Mouse (Mus musculus): ENCODE data around the gene Ankk1.

Ankk1 gene

DNA sequence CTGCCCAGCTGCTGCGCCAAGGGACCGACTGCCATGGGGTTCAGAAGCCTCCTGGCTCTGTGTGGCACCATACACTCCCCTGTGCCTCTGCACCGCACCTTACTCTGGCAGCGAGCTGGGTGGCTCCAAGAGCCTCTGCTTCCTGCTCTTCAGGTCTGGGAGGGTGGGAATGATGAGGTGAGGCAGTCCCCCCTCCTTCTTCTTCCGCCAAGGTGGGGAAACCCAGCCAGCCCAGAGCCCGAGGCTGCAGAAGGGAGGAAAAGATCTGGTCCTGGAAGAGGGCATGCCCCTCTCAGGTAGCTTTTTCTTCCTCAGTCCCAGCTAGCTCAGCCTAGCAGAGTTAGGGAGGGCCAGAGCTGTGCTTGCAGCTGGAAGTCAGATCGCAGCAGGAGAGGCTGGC lies at the start of gene Ankk1:
Ankk1 (minus strand) TSS at position 101 of the 400 bp plus-strand sequence.
- DNase-seq (ENCODE audit: low spot score), result no peak

DNA sequence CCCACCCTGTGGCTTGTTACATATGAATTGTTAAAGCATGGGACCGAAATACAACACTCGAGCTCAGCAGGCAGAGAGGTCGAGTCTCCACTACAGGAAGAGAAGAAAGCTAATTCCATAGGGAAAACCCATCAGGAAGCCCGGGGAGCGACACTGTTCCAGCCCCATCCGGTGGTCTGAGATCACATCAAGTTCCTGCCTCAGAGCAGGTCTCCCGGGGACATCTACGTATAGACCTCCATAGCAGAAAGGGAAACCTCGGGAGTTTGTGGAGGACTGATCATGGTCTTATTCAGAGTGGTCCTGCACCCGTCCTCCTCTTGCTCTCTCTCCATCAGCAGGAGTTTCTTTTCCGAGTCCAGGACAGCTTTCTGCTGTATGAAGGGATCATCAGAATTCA lies 45.3 kb upstream of the Ankk1 start:
- no peak for DNase-seq (ENCODE audit: low spot score)

GRCm38 (mm10) chr9:49470946-49471345 lies 44.1 kb upstream of the Ankk1 start:
- DNase-seq (ENCODE audit: low spot score), result no peak

DNA sequence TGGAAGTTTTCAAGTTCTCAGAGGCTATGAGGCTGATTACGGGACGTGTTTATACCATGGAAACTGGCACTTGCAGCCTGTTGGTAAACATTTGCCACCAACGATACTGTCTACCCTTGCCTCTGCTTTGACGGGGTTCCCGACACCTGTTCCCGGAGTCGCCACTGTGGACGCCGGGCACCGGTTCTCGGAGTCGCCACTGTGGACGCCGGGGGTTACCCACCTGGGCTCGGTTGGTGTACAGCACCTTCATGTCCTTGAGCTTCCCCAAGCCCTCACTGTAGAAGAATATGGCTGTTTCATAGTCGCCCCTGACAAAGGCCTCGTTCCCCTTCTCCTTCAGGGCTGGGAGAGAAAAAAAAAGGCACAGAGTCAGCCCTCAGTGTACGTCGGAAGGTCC lies 43.2 kb upstream of the Ankk1 start:
- no peak for DNase-seq (ENCODE audit: low spot score)

DNA sequence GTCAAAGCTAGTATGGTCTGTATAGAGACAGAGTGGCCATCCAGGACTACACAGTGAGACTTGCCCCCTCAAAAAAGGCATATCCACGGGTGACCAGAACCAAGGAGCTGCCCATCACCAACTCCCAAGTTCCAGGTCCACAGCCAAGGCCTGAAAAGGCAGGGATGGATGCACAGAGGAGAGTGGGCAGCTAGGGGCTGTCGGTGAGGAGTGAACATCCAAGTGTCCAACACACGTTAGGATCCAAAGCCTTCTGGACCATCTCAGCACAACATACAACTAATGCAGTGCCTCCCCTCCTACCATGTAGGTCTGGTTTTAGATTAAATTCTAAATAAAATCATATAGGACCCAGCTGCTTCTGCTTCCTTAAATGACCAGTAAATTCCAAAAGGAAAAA lies 29.3 kb upstream of the Ankk1 start:
- no peak for DNase-seq (ENCODE audit: low spot score)

- DNase-seq (ENCODE audit: low spot score), result no peak
Measured at GRCm38 (mm10) chr9:49452396-49452795, 25.6 kb upstream of the Ankk1 start.

DNA sequence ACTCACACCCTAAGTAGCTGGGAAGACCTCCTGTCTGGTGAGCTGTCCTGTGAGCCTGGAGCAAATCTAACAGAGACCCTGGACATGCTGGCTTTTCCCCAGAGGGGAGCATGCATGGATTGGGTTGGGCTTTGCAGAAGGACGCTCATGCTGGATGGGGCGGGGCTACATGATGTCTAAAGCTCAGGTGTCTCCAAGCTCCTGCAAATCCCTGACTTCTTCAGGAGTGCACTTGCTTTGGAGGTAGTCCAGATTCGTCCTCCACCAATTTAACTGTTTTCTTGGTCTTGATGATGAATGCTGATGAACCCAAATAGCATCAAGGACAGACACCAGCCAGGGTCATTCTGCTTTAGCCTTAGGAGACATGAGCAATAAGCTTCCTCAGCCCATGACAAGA lies 23.7 kb upstream of the Ankk1 start:
- DNase-seq (ENCODE audit: low spot score), result no peak

GRCm38 (mm10) chr9:49442621-49443020 lies 15.8 kb upstream of the Ankk1 start:
- DNase-seq (ENCODE audit: low spot score), result no peak

DNA sequence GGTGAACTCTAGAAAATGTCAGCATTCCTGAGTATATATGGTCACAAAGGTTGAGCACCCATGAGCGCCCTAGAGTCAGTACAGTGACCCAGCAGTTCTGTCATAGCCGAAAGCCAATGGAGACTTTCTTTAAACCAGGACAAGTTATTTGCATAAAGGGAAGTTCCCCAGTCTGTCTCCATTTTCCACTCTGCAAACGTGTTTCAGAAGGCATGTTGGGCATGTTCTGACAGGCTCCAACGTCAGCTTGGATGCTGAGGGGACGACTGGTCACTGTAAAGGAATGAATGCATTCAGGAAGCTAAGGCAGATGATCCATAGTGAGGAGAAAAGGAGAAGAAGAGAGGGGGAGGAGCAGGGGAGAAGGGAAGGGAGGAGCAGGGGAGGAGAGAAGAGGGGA lies 657 bp upstream of the Ankk1 start:
- no peak for DNase-seq (ENCODE audit: low spot score)

- DNase-seq (ENCODE audit: low spot score), result no peak
Measured at GRCm38 (mm10) chr9:49425585-49425984, 1.2 kb downstream of the Ankk1 start.

DNA sequence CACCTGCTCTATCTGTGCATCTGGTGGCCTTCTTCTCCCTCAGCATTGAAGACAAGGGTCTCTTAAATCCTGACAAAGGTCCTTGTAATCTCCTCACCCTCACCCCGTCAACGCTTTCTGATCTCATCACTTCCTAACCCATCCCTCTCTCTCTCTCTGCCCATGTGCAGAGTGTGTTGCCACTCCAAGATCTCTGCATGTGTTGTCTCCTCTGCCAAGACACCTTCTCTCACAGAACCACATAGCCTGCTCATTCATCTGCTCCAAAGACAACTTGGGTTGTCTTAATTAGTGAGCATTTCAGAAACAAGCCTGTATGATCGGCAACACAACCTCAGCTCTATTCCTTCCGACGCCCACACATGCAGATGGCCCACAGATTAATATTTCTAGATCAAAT lies 3.0 kb downstream of the Ankk1 start:
- no peak for DNase-seq (ENCODE audit: low spot score)

GRCm38 (mm10) chr9:49410621-49411020 lies 16.2 kb downstream of the Ankk1 start:
- DNase-seq (ENCODE audit: low spot score), result no peak

- no peak for DNase-seq (ENCODE audit: low spot score)
Measured at GRCm38 (mm10) chr9:49407028-49407427, 19.8 kb downstream of the Ankk1 start.

DNA sequence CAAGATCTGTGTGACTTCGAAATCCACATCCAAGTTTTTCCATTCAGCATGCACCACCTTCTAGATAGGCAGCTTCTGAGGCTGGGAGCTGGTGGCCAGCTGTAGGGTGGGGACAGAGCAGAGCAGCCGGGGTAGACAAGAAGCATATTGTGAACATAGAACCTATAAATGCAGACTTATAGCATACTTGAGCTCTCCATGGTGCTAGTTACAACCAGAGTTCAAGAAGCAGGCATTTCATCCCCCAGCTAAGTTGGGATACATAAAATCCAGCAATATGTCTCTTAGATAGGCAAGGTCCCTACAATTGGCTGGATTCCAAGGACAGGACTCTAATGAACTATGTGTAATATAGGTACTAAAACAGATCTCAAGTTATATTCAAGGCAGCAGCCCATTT lies 23.1 kb downstream of the Ankk1 start:
- DNase-seq (ENCODE audit: low spot score), result no peak

- DNase-seq (ENCODE audit: low spot score), result no peak
Measured at GRCm38 (mm10) chr9:49396006-49396405, 30.8 kb downstream of the Ankk1 start.

- DNase-seq (ENCODE audit: low spot score), result no peak
Measured at GRCm38 (mm10) chr9:49392242-49392641, 34.6 kb downstream of the Ankk1 start.

DNA sequence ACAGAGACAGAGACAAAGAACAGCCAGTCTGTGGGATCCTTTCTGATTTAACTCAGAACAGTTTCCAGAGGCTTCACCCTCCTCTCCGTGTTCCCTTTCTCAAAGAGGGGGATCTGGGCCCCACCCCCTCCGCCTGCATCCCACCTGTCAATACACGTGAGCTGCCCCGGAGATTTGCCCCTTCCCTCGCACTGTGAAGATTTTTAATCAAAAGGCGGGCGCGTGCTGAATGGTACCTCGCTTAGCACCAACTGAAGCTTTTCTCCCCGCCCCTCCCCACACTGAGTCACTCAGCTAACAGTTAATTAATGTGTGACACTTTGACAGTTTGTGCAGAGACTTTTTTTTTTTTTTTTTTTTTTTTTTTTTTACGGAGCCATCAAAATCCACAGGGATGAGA lies 40.7 kb downstream of the Ankk1 start:
- DNase-seq (ENCODE audit: low spot score), result no peak

DNA sequence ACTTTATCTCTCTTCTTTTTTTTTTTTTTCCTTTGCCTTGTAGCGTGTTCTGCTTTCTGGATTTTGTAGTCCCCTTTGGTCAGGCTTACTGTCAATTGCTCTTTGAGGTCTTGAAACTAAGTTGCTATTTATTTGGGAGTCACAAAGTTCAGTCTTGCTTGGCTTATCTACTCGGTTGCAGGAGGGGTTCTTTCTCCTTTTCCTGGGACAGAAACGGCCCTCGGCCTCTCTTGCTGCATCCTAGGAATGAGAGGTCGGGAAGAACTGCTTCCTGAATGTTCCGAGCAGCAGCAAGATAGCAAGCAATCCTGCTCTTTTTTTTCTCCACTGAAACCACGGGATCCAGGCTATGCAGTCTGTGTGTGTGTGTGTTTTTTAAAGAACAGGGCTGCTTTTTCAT lies 41.5 kb downstream of the Ankk1 start:
- DNase-seq (ENCODE audit: low spot score), result no peak

DNA sequence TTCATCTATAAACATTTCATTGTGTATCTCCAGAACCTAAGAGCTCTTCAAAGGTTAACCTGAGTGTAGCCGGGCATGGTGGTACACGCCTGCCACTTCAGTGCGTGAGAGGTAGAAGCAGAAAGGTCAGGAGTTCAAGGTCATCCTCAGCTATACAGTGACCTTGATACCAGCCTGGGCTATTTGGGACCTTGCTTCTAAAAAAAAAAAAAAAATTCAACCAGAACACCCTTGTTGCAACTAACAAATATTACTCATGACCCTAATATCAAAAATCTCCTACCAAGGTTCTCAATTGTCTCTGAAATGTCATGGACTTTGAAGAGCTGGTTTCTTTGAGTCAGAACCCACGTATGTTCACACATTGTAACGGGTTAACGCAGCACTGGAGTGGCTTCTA lies 42.0 kb downstream of the Ankk1 start:
- no peak for DNase-seq (ENCODE audit: low spot score)

- no peak for DNase-seq (ENCODE audit: low spot score)
Measured at GRCm38 (mm10) chr9:49384041-49384440, 42.8 kb downstream of the Ankk1 start.

- DNase-seq (ENCODE audit: low spot score), result no peak
Measured at GRCm38 (mm10) chr9:49379962-49380361, 46.9 kb downstream of the Ankk1 start.

- no peak for DNase-seq (ENCODE audit: low spot score)
Measured at GRCm38 (mm10) chr9:49373946-49374345, 52.9 kb downstream of the Ankk1 start.

GRCm38 (mm10) chr9:49365763-49366162 lies 61.1 kb downstream of the Ankk1 start:
- no peak for DNase-seq (ENCODE audit: low spot score)

Data from c-Kit-positive CD71-positive TER-119-positive erythroid progenitor cells, embryonic 14.5 days (primary cell).